ENCODE assay signal across 12 mouse cellular contexts in genomic region chr2:81143600-81143999, GRCm38 (mm10).
DNase-seq lines count a peak whose midpoint lies in the region; ATAC-seq and TF ChIP-seq lines count a peak whose summit lies in the region.
"Had no signal": no experiment of that assay in that cellular context is flagged by ENCODE, and none has a peak within 500 bp of the region (broad histone marks: within the 10 kb centered on the region; RNA-seq: fewer than 3 reads in every experiment).

No protein-coding gene starts in this region.

- WGBS in forebrain, embryonic 12.5 days: 37% methylated on average over 4 of the region's 4 CpGs
- 32% methylated on average over 4 of the region's 4 CpGs for WGBS in forebrain, postnatal 0 days
- WGBS in lung, embryonic 15.5 days: 22% methylated on average over 4 of the region's 4 CpGs
- 41% methylated on average over 4 of the region's 4 CpGs for WGBS in lung, postnatal 0 days
- WGBS in hindbrain, embryonic 13.5 days: 31% methylated on average over 4 of the region's 4 CpGs

- no peak overlapping the region for H3K27ac ChIP-seq in forebrain, embryonic 12.5 days
- H3K27ac ChIP-seq in forebrain, postnatal 0 days (ENCODE audit: low read depth, low read length): no peak overlapping the region
- H3K27ac ChIP-seq in lung, embryonic 15.5 days: no peak overlapping the region
- H3K27ac ChIP-seq in lung, postnatal 0 days (ENCODE audit: low read length): no peak overlapping the region
- H3K27ac ChIP-seq in hindbrain, embryonic 13.5 days: no peak overlapping the region
- H3K27ac ChIP-seq: heart, embryonic 10.5 days had no signal

- H3K9me3 ChIP-seq in forebrain, embryonic 12.5 days: no peaks in the 10 kb centered on the region
- H3K9me3 ChIP-seq in forebrain, postnatal 0 days (ENCODE audit: low read length): no peaks in the 10 kb centered on the region
- H3K9me3 ChIP-seq in lung, embryonic 15.5 days: no peaks in the 10 kb centered on the region
- no peaks in the 10 kb centered on the region for H3K9me3 ChIP-seq in lung, postnatal 0 days (ENCODE audit: low read length)
- no peaks in the 10 kb centered on the region for H3K9me3 ChIP-seq in hindbrain, embryonic 13.5 days
- H3K9me3 ChIP-seq: heart, embryonic 10.5 days had no signal

- H3K4me1 ChIP-seq in forebrain, embryonic 12.5 days: peaks cover 3% of the 10 kb centered on the region; the same call in 1 of the 2 replicates
- no peaks in the 10 kb centered on the region for H3K4me1 ChIP-seq in forebrain, postnatal 0 days (ENCODE audit: insufficient read depth)
- no peaks in the 10 kb centered on the region for H3K4me1 ChIP-seq in lung, embryonic 15.5 days
- no peaks in the 10 kb centered on the region for H3K4me1 ChIP-seq in lung, postnatal 0 days (ENCODE audit: insufficient read depth, low read depth, low read length)
- H3K4me1 ChIP-seq in hindbrain, embryonic 13.5 days (replicated peaks): no peaks in the 10 kb centered on the region
- H3K4me1 ChIP-seq: heart, embryonic 10.5 days had no signal

- ATAC-seq in forebrain, embryonic 12.5 days (ENCODE audit: low FRiP score): peak; percentile 53; the same call in 1 of the 2 replicates
- ATAC-seq in forebrain, postnatal 0 days: no peak; the same call in 1 of the 2 replicates
- peak; percentile 57; the same call in 1 of the 2 replicates for ATAC-seq in lung, embryonic 15.5 days (ENCODE audit: borderline replicate concordance, extremely low read depth, low FRiP score, low TSS enrichment)
- ATAC-seq in lung, postnatal 0 days: no peak
- ATAC-seq in hindbrain, embryonic 13.5 days (ENCODE audit: low FRiP score): peak; percentile 65; the same call in 1 of the 2 replicates

- no peak for DNase-seq in forebrain, postnatal 0 days
- DNase-seq in lung, postnatal 0 days (ENCODE audit: low spot score): no peak
- DNase-seq in mesoderm, embryonic 11.5 days (ENCODE audit: low read depth, low spot score): peak; percentile 63
- DNase-seq in thymus, postnatal 0 days (ENCODE audit: low spot score): no peak
- DNase-seq in frontal cortex, postnatal 10 days (ENCODE audit: low spot score in 2 of 2): no peak
- DNase-seq: B cell, adult 2 months; kidney, adult 18-20 months; thymus, postnatal 4 days had no signal

- no peak overlapping the region for H3K9ac ChIP-seq in forebrain, embryonic 12.5 days
- no peak overlapping the region for H3K9ac ChIP-seq in forebrain, postnatal 0 days
- H3K9ac ChIP-seq in lung, embryonic 15.5 days: no peak overlapping the region
- H3K9ac ChIP-seq in lung, postnatal 0 days (replicated peaks; ENCODE audit: low read depth): no peak overlapping the region
- H3K9ac ChIP-seq in hindbrain, embryonic 13.5 days: no peak overlapping the region

- H3K27me3 ChIP-seq in forebrain, embryonic 12.5 days: 0 out of 2 replicates have a peak, but pooled peaks cover 2% of the 10 kb centered on the region
- no peaks in the 10 kb centered on the region for H3K27me3 ChIP-seq in forebrain, postnatal 0 days (ENCODE audit: insufficient read depth, low read length)
- H3K27me3 ChIP-seq in lung, embryonic 15.5 days: no peaks in the 10 kb centered on the region
- no peaks in the 10 kb centered on the region for H3K27me3 ChIP-seq in lung, postnatal 0 days (replicated peaks; ENCODE audit: insufficient read depth, low read length)
- H3K27me3 ChIP-seq in hindbrain, embryonic 13.5 days: no peaks in the 10 kb centered on the region

- H3K4me3 ChIP-seq in forebrain, embryonic 12.5 days (replicated peaks): no peak overlapping the region
- H3K4me3 ChIP-seq in forebrain, postnatal 0 days (ENCODE audit: low read depth, low read length): no peak overlapping the region
- no peak overlapping the region for H3K4me3 ChIP-seq in lung, embryonic 15.5 days
- H3K4me3 ChIP-seq in lung, postnatal 0 days (ENCODE audit: low read depth, low read length): no peak overlapping the region
- no peak overlapping the region for H3K4me3 ChIP-seq in hindbrain, embryonic 13.5 days
- H3K4me3 ChIP-seq: heart, embryonic 10.5 days had no signal

- no peak for TF ChIP-seq EP300 in lung, postnatal 0 days (IDR thresholded peaks at IDR 0.05)

- H3K4me2 ChIP-seq in forebrain, embryonic 12.5 days: no peak overlapping the region
- H3K4me2 ChIP-seq in forebrain, postnatal 0 days (ENCODE audit: low read depth): no peak overlapping the region
- no peak overlapping the region for H3K4me2 ChIP-seq in lung, embryonic 15.5 days
- H3K4me2 ChIP-seq in lung, postnatal 0 days (replicated peaks; ENCODE audit: low read depth, low read length): no peak overlapping the region
- H3K4me2 ChIP-seq in hindbrain, embryonic 13.5 days: no peak overlapping the region

- TF ChIP-seq CTCF in forebrain, postnatal 0 days (IDR thresholded peaks at IDR 0.05; ENCODE audit: low read depth): no peak
- no peak for TF ChIP-seq CTCF in lung, postnatal 0 days (IDR thresholded peaks at IDR 0.05)

- H3K36me3 ChIP-seq in forebrain, embryonic 12.5 days (replicated peaks): no peaks in the 10 kb centered on the region
- no peaks in the 10 kb centered on the region for H3K36me3 ChIP-seq in forebrain, postnatal 0 days (ENCODE audit: insufficient read depth)
- no peaks in the 10 kb centered on the region for H3K36me3 ChIP-seq in lung, embryonic 15.5 days
- H3K36me3 ChIP-seq in lung, postnatal 0 days (ENCODE audit: insufficient read depth, low read length): no peaks in the 10 kb centered on the region
- H3K36me3 ChIP-seq in hindbrain, embryonic 13.5 days: no peaks in the 10 kb centered on the region
- H3K36me3 ChIP-seq: heart, embryonic 10.5 days had no signal

Comparison
In these comparisons a context has a peak if more than half of its experiments do, and no peak if none do; other contexts are left out.
1. ATAC-seq: peak in forebrain, embryonic 12.5 days (single experiment), lung, embryonic 15.5 days (single experiment) and hindbrain, embryonic 13.5 days (single experiment); none in forebrain, postnatal 0 days (single experiment) and lung, postnatal 0 days (single experiment).